Mouse (Mus musculus) heart, adult 18-20 months (tissue): ENCODE results near the gene C1qtnf3. TPM values are rescaled to one million over a fixed set of nuclear protein-coding genes. Genes with fewer than 3 reads are reported as not detected.

Source experiments
- DNase-seq, 2 experiments: peaks; one replicate each; pipeline ENCODE4 v3.0.0; 2021 to 2022; ENCODE audit warnings: mixed read lengths in 1 of 2
- long read RNA-seq, 2 experiments: library from polyadenylated mRNA; stranded (forward); transcript quantifications; one replicate each; pipeline ENCODE4 v2.0.0; 2021
- total RNA-seq, 2 experiments: library from RNA; stranded (reverse); gene quantifications; 2 replicates each; pipeline ENCODE4 v1.2.3; 2021

Gene C1qtnf3
- not detected for total RNA-seq
- long read RNA-seq, experiment 1, partial matches to known transcripts: 0 of 1 reads
- long read RNA-seq, experiment 1, other reads (novel, unspliced or antisense): 0 of 1 reads
- long read RNA-seq, experiment 2: 0 reads

GRCm38 (mm10) chr15:10951951-10952759 is at the start of gene C1qtnf3:
TSS of gene C1qtnf3 (plus strand) at chr15:10952332.
- DNase-seq: peak in 1 of 2 experiments; percentile 6

GRCm38 (mm10) chr15:10902360-10902759 is 49.8 kb upstream of the C1qtnf3 start:
- DNase-seq: no peak

- no peak for DNase-seq
Observed at GRCm38 (mm10) chr15:10916611-10917311, 35.4 kb upstream of the C1qtnf3 start.

- DNase-seq: no peak
Observed at GRCm38 (mm10) chr15:10917312-10917660, 34.8 kb upstream of the C1qtnf3 start.

GRCm38 (mm10) chr15:10920212-10920611 is 31.9 kb upstream of the C1qtnf3 start:
- no peak for DNase-seq

- DNase-seq: peak in 1 of 2 experiments; percentile 12
Observed at GRCm38 (mm10) chr15:10921064-10921463, 31.1 kb upstream of the C1qtnf3 start.

- DNase-seq: no peak
Observed at GRCm38 (mm10) chr15:10922061-10922460, 30.1 kb upstream of the C1qtnf3 start.

GRCm38 (mm10) chr15:10922570-10922969 is 29.6 kb upstream of the C1qtnf3 start:
- DNase-seq: no peak

- no peak for DNase-seq
Observed at GRCm38 (mm10) chr15:10923076-10923995, 28.8 kb upstream of the C1qtnf3 start.

- DNase-seq: no peak
Observed at GRCm38 (mm10) chr15:10927325-10927724, 24.8 kb upstream of the C1qtnf3 start.

- no peak for DNase-seq
Observed at GRCm38 (mm10) chr15:10928633-10929270, 23.4 kb upstream of the C1qtnf3 start.

- no peak for DNase-seq
Observed at GRCm38 (mm10) chr15:10933930-10934329, 18.2 kb upstream of the C1qtnf3 start.

- peak; percentile 54 to 67 for DNase-seq
Observed at GRCm38 (mm10) chr15:10940148-10941108, 11.7 kb upstream of the C1qtnf3 start.

- DNase-seq: no peak
Observed at GRCm38 (mm10) chr15:10941901-10942300, 10.2 kb upstream of the C1qtnf3 start.

GRCm38 (mm10) chr15:10947852-10948251 is 4.3 kb upstream of the C1qtnf3 start:
- no peak for DNase-seq

GRCm38 (mm10) chr15:10952760-10953305 is 701 bp downstream of the C1qtnf3 start:
- DNase-seq: no peak

GRCm38 (mm10) chr15:10953465-10953864 is 1.3 kb downstream of the C1qtnf3 start:
- no peak for DNase-seq

- DNase-seq: no peak
Observed at GRCm38 (mm10) chr15:10954381-10955016, 2.4 kb downstream of the C1qtnf3 start.

GRCm38 (mm10) chr15:10955156-10955555 is 3.0 kb downstream of the C1qtnf3 start:
- DNase-seq: no peak

- no peak for DNase-seq
Observed at GRCm38 (mm10) chr15:10956706-10957105, 4.6 kb downstream of the C1qtnf3 start.
